Mouse (Mus musculus) small intestine, adult 2 months (tissue): ENCODE measurements around the gene Mcoln2.

Source experiments
- CTCF ChIP-seq: fragments of 200-500 bp; IDR thresholded peaks from 2 replicates; pipeline ENCODE4 v1.5.1; 2012; ENCODE audit warnings: low read depth, mild to moderate bottlenecking, control low read depth, inconsistent platforms, low read length, moderate library complexity, mixed read lengths; ENCODE audit not compliant: insufficient replicate concordance, insufficient read length; ENCODE audit errors: extremely low read depth
- POLR2A ChIP-seq: fragments of 200-500 bp; IDR thresholded peaks from 2 replicates; pipeline ENCODE4 v1.6.1; 2012; ENCODE audit warnings: low read depth, mild to moderate bottlenecking, control low read depth, inconsistent platforms, low read length, moderate library complexity

GRCm38 (mm10) chr3:146127205-146127604, 22.4 kb upstream of the Mcoln2 start:
- TF ChIP-seq POLR2A, result no peak
- TF ChIP-seq CTCF, result no peak
